Mouse (Mus musculus) kidney, adult 8-10 months (tissue): Measurements from ENCODE around the gene Bnc2.

Experiments used
- DNase-seq, 2 experiments: peaks; one replicate each; pipeline ENCODE4 v3.0.0; 2022

Bnc2 gene

DNA sequence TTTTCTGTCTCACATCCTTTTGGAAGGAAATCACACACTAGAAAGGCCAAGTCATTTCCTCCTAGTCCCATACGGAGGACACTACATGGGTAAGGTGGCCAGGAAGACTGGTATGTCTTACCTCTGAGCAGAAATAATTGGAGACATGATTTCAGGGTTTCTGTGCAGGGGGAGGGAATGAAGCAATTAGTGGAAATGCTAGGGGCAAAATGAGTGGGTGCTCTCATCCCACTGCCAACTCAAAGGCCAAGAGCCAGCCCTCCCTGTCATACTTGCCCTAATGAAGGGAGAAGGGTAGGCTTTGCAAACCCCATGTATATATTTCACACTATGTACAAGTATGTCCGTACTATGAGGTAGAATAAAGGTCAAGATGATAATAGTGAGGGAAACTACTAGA is 263.6 kb downstream of the Bnc2 start:
- DNase-seq, result no peak

DNA sequence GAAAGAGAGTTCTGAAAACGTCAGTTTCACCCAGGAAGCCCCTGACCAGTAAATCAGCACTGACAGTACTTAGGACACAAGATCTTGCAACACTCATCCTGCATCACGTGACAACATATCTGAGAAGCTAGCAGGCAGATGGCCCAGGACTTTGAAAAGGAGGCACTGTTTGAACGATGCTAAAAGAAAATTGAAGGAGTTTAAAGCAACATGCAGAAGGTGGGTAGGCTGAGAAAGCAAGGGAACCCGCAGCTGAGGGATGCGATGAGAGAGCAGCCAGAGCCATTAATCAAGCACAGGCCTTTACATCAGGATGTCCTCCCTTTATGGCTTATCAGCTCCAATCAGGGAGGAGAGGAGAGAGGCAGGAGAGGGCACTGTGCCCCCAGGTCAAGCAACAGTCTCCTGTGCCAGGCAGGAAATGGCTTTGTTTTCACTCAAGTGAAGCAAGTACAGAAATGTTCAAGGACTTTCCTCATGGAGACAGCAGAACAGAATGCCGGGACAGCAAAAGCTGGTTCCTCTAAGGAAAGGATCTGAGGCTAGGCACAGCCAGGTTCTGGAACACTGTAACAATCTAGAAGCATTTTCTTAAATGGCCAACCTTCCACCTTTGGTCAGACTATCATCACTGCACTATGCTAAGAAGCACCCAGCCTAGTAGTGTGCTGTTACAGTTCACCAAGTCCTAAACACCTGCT is 267.6 kb downstream of the Bnc2 start:
- DNase-seq, result peak; percentile 63 to 78

DNA sequence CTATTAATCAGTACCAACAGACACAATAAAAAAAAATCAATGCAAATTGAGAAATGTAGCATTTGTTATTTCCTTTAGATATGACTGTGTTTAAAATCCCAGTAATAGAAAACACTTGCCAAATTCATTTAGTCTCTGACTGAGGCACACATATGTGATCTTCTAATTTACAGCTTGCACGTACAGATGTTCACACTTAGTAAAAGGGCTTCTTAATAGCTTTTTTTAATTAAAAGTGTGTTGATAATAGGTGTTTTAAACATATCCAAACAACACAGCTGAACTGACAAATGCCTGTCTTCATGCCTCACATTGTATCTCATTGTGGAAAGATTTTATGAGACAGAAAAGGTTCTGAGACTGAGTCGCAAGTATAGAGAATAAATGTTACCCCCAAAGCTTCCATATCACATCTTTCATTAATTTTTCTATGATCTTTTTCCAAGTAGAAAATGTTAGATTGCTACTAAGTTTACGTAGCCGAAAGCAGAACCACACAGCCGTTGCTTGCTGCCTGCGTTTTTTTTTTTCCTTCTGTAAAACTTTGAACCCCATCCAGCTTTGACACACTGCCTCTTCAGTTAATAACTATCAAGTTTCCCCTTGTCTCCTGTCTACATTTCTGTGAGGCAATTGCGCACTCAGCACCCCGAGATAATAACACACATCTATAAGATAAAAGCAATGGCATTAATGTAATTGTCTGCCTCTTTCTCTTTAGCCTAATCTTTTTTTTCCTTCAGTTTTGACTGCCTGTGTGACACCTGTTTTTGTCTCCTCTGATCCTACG is 271.5 kb downstream of the Bnc2 start:
- peak; percentile 15 to 20 for DNase-seq

DNA sequence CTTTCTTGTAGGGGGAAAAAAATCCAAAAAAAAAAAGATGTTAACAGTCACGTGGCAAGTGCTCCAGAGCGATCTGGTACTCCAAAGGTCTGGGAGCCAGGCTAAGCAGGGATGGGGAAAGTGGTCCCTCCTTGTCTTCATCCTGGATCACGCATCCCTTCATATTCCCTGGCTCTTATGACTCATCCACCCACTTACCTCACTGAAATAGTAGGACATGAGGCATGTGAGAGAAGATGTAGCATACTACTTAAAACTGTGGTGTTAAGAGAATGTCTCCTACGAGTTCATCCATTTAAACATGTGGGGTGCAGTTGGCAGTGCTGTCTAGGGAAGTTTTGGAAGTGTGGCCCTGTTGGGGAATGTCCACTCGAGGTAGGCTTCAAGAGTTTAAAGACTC is 286.1 kb downstream of the Bnc2 start:
- DNase-seq, result no peak

- DNase-seq, result no peak
Measured at GRCm38 (mm10) chr4:84385156-84385555, 289.9 kb downstream of the Bnc2 start.

- DNase-seq, result no peak
Measured at GRCm38 (mm10) chr4:84379289-84379688, 295.8 kb downstream of the Bnc2 start.

GRCm38 (mm10) chr4:84377513-84377912 is 297.6 kb downstream of the Bnc2 start:
- DNase-seq, result no peak

GRCm38 (mm10) chr4:84362337-84362823 is 312.7 kb downstream of the Bnc2 start:
- DNase-seq, result no peak

DNA sequence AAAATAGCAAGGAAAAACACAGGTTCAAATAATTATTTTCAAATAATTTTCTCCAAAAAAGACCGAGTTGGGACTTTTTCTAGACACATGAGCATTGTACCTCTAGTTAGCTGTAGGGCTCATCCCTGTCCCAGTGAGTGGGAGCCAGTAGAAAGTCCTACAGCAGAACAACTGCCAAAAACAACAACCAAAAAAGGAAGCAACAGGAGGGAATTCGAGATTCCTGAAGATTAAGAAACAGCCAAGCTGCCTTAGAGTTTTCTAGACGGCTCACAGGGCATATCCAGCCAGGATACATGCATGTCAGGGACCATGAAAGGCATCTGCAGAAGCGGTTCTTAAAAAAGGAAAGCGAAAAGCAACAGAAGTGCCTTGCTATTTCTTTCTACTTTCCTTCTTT is 313.9 kb downstream of the Bnc2 start:
- DNase-seq, result no peak

DNA sequence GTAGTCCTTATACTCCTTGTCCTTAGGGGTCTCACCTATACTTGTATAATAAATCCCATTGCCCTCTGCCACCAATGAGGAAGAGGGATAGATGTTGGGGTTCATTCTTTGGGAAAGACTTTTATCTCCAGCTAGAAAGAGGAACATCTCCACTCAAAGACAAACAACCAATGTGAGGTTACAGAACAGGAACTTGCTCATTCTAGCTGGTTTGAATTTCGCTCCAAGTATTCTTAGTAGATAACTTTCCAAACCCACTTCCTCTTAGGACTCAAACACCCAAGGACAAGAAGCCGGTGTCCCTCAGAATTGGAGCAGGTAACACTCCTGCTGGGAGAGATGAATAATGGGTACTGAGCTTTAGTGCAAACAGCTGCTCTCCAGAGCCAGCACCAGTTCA is 315.1 kb downstream of the Bnc2 start:
- no peak for DNase-seq

GRCm38 (mm10) chr4:84358204-84358603 is 316.9 kb downstream of the Bnc2 start:
- DNase-seq, result no peak

DNA sequence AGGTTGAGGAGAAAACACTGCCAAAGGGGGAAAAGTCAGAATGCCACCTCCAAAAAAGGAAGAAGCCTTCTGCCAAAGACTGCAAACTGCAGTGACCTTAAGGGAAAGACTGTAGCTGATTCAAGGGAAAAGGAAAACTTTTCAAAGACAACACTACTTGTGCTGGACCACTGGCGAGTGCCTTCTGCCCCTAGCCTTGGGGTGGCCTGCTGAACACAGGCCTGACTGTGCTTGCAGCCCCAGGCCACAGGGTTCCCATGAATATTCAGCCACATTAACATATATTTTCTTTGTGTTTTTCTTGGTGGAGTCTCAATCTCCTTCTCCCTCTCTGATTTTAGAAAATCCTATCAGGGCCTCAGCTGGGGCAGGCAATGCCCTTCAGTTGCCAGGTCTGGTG is 317.7 kb downstream of the Bnc2 start:
- no peak for DNase-seq

DNA sequence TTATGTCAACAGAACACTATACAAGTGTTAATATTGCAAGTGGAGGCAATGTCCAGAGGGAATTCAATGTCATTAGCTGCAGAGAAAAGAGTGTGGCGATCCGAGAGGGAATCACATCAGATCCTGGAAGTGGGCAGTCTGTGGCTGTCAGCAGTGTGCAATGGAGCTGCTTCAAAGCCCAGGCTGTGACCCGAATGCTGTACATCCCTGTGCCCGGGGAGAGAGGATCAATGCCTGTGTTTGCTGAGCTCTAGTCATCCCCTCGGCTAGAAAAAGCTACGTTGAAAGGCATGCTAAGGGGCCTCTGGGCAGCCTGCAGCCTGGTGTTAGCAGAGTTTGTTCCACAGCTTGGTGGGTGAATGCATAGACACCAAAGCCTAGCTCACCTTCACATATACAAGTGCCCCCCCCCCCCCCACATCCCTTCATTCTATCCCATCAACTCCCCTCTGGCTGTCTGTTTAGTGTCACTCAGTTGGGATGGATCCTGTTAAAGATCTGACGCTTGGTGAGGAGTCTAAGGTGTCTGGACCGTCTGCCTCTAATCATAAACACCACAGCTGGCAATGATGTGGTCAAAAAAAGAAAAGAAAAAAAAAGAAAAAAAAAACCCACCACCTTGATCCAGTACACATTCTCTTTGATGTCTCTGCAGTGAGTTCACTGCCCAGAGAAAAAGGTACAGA is 318.5 kb downstream of the Bnc2 start:
- DNase-seq, result no peak

DNA sequence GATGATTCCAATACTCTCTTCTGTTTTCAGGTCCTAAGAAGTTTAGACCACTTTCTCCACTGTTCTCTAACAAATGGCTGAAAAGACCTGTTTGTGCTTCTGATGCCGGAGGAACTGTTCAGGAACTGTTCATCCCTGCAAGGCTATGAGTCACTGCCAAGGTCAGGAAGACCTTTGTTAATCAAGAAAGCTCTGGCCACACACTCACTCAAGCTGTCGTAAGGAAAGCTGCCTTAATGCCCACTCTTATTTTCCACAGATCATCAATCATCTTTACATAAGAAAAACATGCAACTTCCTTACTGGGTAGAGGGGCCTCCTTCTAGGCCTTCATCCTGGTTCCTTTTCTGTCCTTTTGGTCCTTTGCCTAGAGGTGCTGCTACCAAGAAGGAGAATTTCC is 322.4 kb downstream of the Bnc2 start:
- DNase-seq, result no peak

GRCm38 (mm10) chr4:84349536-84349935 is 325.5 kb downstream of the Bnc2 start:
- DNase-seq, result no peak

GRCm38 (mm10) chr4:84339172-84339571 is 335.9 kb downstream of the Bnc2 start:
- DNase-seq, result peak in 1 of 2 experiments; percentile 2

DNA sequence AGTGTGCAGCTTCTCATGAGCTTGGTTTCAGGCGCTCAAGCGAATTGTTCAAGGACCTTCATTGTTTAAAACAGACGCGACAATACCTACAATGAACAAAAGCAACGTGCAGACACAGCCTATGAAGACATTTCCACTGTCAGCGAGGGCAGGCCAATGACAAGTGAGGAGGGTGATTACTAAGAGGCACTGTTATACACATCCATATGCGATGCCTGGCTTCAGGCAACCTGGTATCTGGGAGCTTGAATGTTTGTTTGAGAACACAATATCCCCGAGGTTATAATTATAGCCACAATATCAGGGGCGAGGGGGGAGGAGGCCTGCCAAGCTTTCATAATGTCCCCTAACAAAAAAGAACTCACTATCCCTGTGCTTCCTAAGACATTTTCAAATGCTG is 343.1 kb downstream of the Bnc2 start:
- no peak for DNase-seq

- DNase-seq, result no peak
Measured at GRCm38 (mm10) chr4:84331450-84331849, 343.6 kb downstream of the Bnc2 start.

- DNase-seq, result no peak
Measured at GRCm38 (mm10) chr4:84330509-84330908, 344.6 kb downstream of the Bnc2 start.

DNA sequence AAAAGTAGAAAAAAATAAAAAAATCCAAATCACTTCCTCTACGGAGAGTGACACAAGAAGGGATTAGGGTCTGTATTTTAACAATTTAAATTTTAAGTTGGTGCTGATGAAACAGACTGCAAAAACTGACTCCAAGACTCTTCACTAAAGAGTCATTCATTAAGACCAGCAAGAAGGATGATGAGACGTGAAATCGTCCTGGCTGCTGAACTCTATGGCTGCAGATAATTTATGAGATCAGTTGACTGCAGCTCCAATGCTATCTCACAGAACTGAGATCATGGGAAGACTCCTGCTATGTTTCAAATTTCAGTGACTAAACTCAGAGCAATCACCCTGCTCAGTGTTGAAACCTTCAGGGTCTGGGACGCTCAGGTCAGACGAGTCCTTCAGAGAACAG is 345.4 kb downstream of the Bnc2 start:
- no peak for DNase-seq

DNA sequence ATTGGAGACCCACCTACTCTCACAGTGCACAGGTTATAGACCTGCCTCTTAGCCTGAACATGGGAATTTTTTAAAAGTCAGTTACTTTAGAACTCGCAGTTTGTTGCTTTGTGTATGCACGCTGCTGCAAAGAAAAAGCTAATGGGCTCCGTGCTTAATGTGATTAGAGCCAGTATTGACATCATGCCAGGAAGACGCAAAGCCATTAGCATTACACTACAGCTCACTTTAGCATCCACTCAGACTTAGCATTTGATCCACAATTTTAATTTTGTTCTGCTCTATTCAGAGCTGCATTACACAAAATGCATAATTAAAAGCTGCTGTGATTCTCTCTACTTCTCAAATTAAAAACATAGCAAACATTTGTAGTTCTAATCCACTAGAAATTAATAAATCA is 350.7 kb downstream of the Bnc2 start:
- no peak for DNase-seq

GRCm38 (mm10) chr4:84321598-84321997 is 353.5 kb downstream of the Bnc2 start:
- no peak for DNase-seq

- no peak for DNase-seq
Measured at GRCm38 (mm10) chr4:84317421-84317820, 357.7 kb downstream of the Bnc2 start.

DNA sequence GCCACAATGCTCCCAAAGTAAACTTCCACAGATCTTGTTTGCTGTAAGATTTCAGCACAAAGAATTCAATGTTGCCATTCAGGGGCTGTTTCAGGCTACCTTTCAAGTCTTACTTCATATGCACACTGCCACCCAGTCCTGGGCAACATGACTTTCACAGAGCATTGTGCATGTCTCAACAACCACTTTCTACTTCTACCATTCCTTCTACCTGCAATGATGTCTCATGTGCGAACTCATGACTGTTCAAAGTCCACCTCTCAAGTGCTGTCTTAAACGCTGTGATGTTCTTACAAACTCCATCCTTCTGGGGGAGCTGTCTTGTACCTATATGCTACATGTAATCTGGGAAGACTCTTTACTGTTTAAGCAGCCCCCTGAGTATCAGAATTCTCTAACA is 363.7 kb downstream of the Bnc2 start:
- peak in 1 of 2 experiments; percentile 5 for DNase-seq
